Mouse (Mus musculus) lung, adult 2 months (tissue): ENCODE data around the gene Marveld3.

Experiments
- CTCF ChIP-seq: fragments of 200-500 bp; IDR thresholded peaks from 2 replicates; pipeline ENCODE4 v1.5.1; 2011; ENCODE audit warnings: mild to moderate bottlenecking, low read length, control low read depth; ENCODE audit not compliant: insufficient read depth
- POLR2A ChIP-seq: fragments of 200-500 bp; IDR thresholded peaks from 2 replicates; pipeline ENCODE4 v1.6.1; 2011; ENCODE audit warnings: low read depth, mild to moderate bottlenecking, control low read depth, low read length, borderline replicate concordance; ENCODE audit errors: extremely low read depth

DNA sequence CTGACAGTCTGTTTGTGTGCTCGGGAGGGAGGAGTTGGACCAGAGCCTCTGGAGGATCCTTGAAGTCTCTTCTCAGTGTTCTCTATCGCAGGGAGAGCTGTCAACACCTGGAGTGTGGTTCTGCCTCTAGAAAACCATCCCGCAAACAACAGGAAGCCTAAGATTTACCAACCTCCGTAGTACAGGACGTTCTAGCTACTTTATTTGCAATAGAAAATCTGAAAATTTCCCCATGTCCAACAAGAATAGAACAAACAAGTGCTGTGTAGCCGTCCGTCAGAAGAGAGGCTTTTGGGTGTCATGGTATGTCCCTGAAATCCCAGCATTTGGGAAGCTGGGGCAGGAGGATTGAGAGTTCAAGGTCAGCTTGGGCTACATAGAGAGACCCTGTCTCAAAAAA, 25.8 kb upstream of the Marveld3 start:
- no peak for TF ChIP-seq CTCF
- TF ChIP-seq POLR2A, result no peak
